Mouse (Mus musculus): ENCODE results near the gene Glrb.

- TF ChIP-seq POLR2A (IDR thresholded peaks at IDR 0.05; ENCODE audit: low read depth, low read length) (no peak), CTCF (IDR thresholded peaks at IDR 0.05; ENCODE audit: extremely low read depth, insufficient read depth, insufficient read length, insufficient replicate concordance) (no peak)
Measured at GRCm38 (mm10) chr3:80823975-80824374, 89.5 kb downstream of the Glrb start.

Measured in spleen, adult 2 months (tissue).